Mouse (Mus musculus): ENCODE results near the gene Rnf141. TPM values are rescaled to one million over a fixed set of nuclear protein-coding genes. Genes with fewer than 3 reads are reported as not detected.

Gene Rnf141
- total and polyA plus RNA-seq, 2 experiments from 2014 or later: 44.9 to 81.8 TPM

DNA sequence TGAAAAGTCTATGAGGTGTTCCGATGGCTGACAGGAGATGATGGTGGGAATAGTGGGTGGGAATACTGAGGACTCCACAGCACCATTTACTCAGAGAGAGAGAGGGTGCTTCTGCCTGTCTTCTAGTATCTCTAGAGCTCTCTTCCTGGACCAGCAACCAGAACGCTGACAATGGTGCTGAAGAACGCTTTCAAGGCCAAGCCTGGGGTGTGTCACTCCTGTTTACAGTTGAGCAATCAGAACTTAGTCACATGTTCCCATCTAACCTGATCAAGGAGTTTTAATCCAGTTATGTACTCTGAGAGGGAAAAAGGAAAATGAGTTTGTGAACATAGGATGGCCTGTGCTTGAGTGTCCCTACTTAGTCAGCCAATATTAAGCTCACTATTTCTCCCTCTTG is 21.8 kb upstream of the Rnf141 start:
- Histone ChIP-seq H3K4me1 (ENCODE audit: insufficient read depth) (no peaks in the 10 kb centered on the region), H3K27me3 (ENCODE audit: insufficient read depth, low read length) (no peaks in the 10 kb centered on the region), H3K27ac (ENCODE audit: low read depth, low read length) (no peak overlapping the region), H3K4me3 (ENCODE audit: low read depth, low read length) (no peak overlapping the region), H3K36me3 (ENCODE audit: insufficient read depth) (no peaks in the 10 kb centered on the region), H3K9me3 (ENCODE audit: low read length) (no peaks in the 10 kb centered on the region), H3K9ac (no peak overlapping the region), H3K4me2 (ENCODE audit: low read depth) (no peak overlapping the region)
- ATAC-seq (no peak), DNase-seq (no peak)
- TF ChIP-seq CTCF (IDR thresholded peaks at IDR 0.05; ENCODE audit: low read depth): no peak
- WGBS: 93% methylated on average over 3 of the region's 3 CpGs

DNA sequence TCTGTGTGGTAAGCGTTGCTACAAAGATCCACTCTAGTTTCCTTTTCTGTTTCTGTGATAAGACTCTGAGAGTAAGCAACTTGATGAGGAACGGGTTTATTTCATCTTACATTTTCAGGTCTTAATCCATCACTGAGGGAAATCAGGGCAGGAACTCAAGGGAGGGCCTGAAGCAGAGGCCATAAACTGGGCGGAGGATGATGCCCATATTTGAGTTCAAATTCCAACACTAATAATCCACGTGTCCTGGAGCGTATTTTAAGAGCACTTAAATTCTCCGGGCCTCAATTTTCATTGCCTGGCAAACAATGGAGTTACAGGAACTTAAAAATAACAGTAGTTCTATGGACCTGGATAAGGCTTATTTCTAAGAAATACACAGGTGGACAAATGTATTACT is 21.3 kb upstream of the Rnf141 start:
- ATAC-seq (no peak), DNase-seq (no peak)
- no peak overlapping the region for H3K9ac ChIP-seq
- WGBS: 92% methylated on average over 6 of the region's 6 CpGs
- H3K27me3 ChIP-seq (ENCODE audit: insufficient read depth, low read length): no peaks in the 10 kb centered on the region
- H3K4me2 ChIP-seq (ENCODE audit: low read depth): no peak overlapping the region
- H3K4me3 ChIP-seq (ENCODE audit: low read depth, low read length): no peak overlapping the region
- no peaks in the 10 kb centered on the region for H3K36me3 ChIP-seq (ENCODE audit: insufficient read depth)
- H3K27ac ChIP-seq (ENCODE audit: low read depth, low read length): no peak overlapping the region
- H3K9me3 ChIP-seq (ENCODE audit: low read length): no peaks in the 10 kb centered on the region
- no peak for TF ChIP-seq CTCF (IDR thresholded peaks at IDR 0.05; ENCODE audit: low read depth)
- no peaks in the 10 kb centered on the region for H3K4me1 ChIP-seq (ENCODE audit: insufficient read depth)

GRCm38 (mm10) chr7:110865038-110865437 is 20.8 kb upstream of the Rnf141 start:
- Histone ChIP-seq H3K36me3 (ENCODE audit: insufficient read depth) (no peaks in the 10 kb centered on the region), H3K27me3 (ENCODE audit: insufficient read depth, low read length) (no peaks in the 10 kb centered on the region), H3K4me1 (ENCODE audit: insufficient read depth) (no peaks in the 10 kb centered on the region), H3K9me3 (ENCODE audit: low read length) (no peaks in the 10 kb centered on the region), H3K27ac (ENCODE audit: low read depth, low read length) (no peak overlapping the region), H3K4me3 (ENCODE audit: low read depth, low read length) (no peak overlapping the region), H3K9ac (no peak overlapping the region), H3K4me2 (ENCODE audit: low read depth) (no peak overlapping the region)
- ATAC-seq (no peak), DNase-seq (no peak)
- WGBS: 37% methylated on average over 10 of the region's 10 CpGs
- TF ChIP-seq CTCF (IDR thresholded peaks at IDR 0.05; ENCODE audit: low read depth): no peak

DNA sequence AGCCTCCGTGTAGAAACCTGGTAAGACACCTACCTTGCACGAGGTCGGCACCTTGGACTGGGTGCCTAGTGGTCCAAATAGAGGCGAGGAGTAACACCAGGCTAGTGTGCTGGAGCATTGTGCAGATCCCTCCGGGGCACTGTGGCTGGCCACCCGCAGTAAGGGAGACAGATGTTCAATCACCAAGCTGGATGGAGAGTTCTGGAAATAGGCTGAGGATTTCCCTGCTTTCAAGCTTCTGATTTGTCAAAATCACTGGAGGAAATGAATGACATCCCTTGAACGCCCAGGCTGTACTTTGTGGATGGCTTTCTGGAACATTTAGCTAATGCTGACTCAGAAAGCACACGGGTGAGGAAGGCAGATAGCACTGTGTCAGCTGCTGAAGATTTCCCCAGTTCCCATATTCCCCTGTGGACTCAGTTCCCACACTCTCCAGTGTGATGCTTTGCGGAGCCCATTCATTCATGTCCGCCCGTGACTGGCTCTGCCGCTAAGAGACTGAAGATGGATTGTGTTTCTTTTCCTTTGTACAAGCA is 18.6 kb upstream of the Rnf141 start, which contains the start of gene Lyve1:
Gene Lyve1 (minus strand): TSS at position 489 of the 539 bp plus-strand sequence.
- Histone ChIP-seq H3K9ac (no peak within 1 kb of the TSS), H3K4me2 (ENCODE audit: low read depth) (no peak within 1 kb of the TSS), H3K9me3 (ENCODE audit: low read length) (no peaks in the 10 kb centered on the region), H3K36me3 (ENCODE audit: insufficient read depth) (no peaks in the 10 kb centered on the region), H3K27me3 (ENCODE audit: insufficient read depth, low read length) (no peaks in the 10 kb centered on the region), H3K4me1 (ENCODE audit: insufficient read depth) (no peaks in the 10 kb centered on the region), H3K27ac (ENCODE audit: low read depth, low read length) (no peak within 1 kb of the TSS), H3K4me3 (ENCODE audit: low read depth, low read length) (no peak within 1 kb of the TSS)
- no peak for ATAC-seq
- no peak for TF ChIP-seq CTCF (IDR thresholded peaks at IDR 0.05; ENCODE audit: low read depth)
- DNase-seq: no peak
- WGBS: 80% methylated on average over 12 of the region's 12 CpGs

DNA sequence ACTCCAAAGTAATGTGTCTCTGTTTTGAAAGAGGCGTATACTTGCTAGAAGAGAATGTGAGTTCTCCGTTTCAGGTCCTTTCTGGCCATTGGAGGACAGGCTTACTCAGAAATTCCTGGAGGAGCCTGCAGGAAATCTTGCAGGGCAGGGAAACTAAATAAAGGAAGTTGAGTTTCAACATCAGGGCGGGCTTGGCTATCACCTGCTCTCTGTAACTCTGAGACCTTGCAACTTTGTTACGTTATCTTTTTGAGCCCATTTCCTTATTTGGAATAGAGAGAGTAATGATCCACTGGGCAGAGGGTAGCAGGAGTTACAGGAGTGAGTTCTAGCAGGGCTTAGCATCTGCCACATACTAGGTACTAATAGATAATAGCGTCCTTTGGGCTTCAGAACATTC is 15.9 kb upstream of the Rnf141 start:
- no peak for ATAC-seq

GRCm38 (mm10) chr7:110855604-110856003 is 11.3 kb upstream of the Rnf141 start:
- no peak for ATAC-seq
- 73% methylated on average over 1 of the region's 1 CpGs for WGBS

More for the DNA sequence above, 15.9 kb upstream of the Rnf141 start:
- H3K9me3 ChIP-seq (ENCODE audit: low read length): no peaks in the 10 kb centered on the region
- DNase-seq: no peak
- peaks cover under 1% of the 10 kb centered on the region; the same call in 1 of the 2 replicates for H3K4me1 ChIP-seq (ENCODE audit: insufficient read depth)
- no peak overlapping the region for H3K4me3 ChIP-seq (ENCODE audit: low read depth, low read length)
- H3K4me2 ChIP-seq (ENCODE audit: low read depth): no peak overlapping the region
- WGBS: 80% methylated on average over 5 of the region's 5 CpGs
- no peak overlapping the region for H3K9ac ChIP-seq
- no peaks in the 10 kb centered on the region for H3K27me3 ChIP-seq (ENCODE audit: insufficient read depth, low read length)
- no peak overlapping the region for H3K27ac ChIP-seq (ENCODE audit: low read depth, low read length)
- H3K36me3 ChIP-seq (ENCODE audit: insufficient read depth): no peaks in the 10 kb centered on the region
- TF ChIP-seq CTCF (IDR thresholded peaks at IDR 0.05; ENCODE audit: low read depth): no peak

GRCm38 (mm10) chr7:110854927-110855546 is 10.8 kb upstream of the Rnf141 start:
- DNase-seq (peak; percentile 40), ATAC-seq (peak; percentile 59)
- Histone ChIP-seq H3K36me3 (ENCODE audit: insufficient read depth) (no peaks in the 10 kb centered on the region), H3K4me3 (ENCODE audit: low read depth, low read length) (no peak overlapping the region), H3K4me2 (ENCODE audit: low read depth) (no peak overlapping the region), H3K9me3 (ENCODE audit: low read length) (no peaks in the 10 kb centered on the region), H3K4me1 (ENCODE audit: insufficient read depth) (peaks cover 13% of the 10 kb centered on the region; the same call in 1 of the 2 replicates), H3K27me3 (ENCODE audit: insufficient read depth, low read length) (no peaks in the 10 kb centered on the region), H3K9ac (no peak overlapping the region), H3K27ac (ENCODE audit: low read depth, low read length) (no peak overlapping the region)
- WGBS: 65% methylated on average over 8 of the region's 8 CpGs
- no peak for TF ChIP-seq CTCF (IDR thresholded peaks at IDR 0.05; ENCODE audit: low read depth)

More at GRCm38 (mm10) chr7:110855604-110856003, 11.3 kb upstream of the Rnf141 start:
- H3K4me2 ChIP-seq (ENCODE audit: low read depth): no peak overlapping the region
- H3K27ac ChIP-seq (ENCODE audit: low read depth, low read length): no peak overlapping the region
- no peak for DNase-seq
- no peak overlapping the region for H3K4me3 ChIP-seq (ENCODE audit: low read depth, low read length)
- H3K36me3 ChIP-seq (ENCODE audit: insufficient read depth): no peaks in the 10 kb centered on the region
- H3K4me1 ChIP-seq (ENCODE audit: insufficient read depth): peaks cover 13% of the 10 kb centered on the region; the same call in 1 of the 2 replicates
- H3K9me3 ChIP-seq (ENCODE audit: low read length): no peaks in the 10 kb centered on the region
- no peak overlapping the region for H3K9ac ChIP-seq
- TF ChIP-seq CTCF (IDR thresholded peaks at IDR 0.05; ENCODE audit: low read depth): no peak
- no peaks in the 10 kb centered on the region for H3K27me3 ChIP-seq (ENCODE audit: insufficient read depth, low read length)
